Mouse (Mus musculus) urinary bladder, postnatal 4 days (tissue): ENCODE measurements around the gene Unc13a.

ENCODE experiments used
- DNase-seq, 2 experiments: peaks; one replicate each; pipeline ENCODE4 v3.0.0; 2021 to 2022; ENCODE audit warnings: low spot score in 2 of 2

Gene Unc13a

GRCm38 (mm10) chr8:71588762-71589161, 82.8 kb downstream of the Unc13a start:
- DNase-seq, result no peak

GRCm38 (mm10) chr8:71586891-71587290, 84.7 kb downstream of the Unc13a start:
- no peak for DNase-seq

GRCm38 (mm10) chr8:71580201-71580600, 91.4 kb downstream of the Unc13a start:
- no peak for DNase-seq

GRCm38 (mm10) chr8:71579476-71579875, 92.1 kb downstream of the Unc13a start:
- DNase-seq, result no peak

- DNase-seq, result no peak
Measured at GRCm38 (mm10) chr8:71579009-71579408, 92.5 kb downstream of the Unc13a start.

GRCm38 (mm10) chr8:71577856-71578387, 93.6 kb downstream of the Unc13a start:
- DNase-seq, result no peak

GRCm38 (mm10) chr8:71575020-71575419, 96.5 kb downstream of the Unc13a start:
- DNase-seq, result no peak

GRCm38 (mm10) chr8:71574426-71574825, 97.1 kb downstream of the Unc13a start:
- DNase-seq, result no peak
